14 mouse cellular contexts compared by ENCODE assay signal in genomic region chr4:131215682-131216081, GRCm38 (mm10).
DNase-seq lines count a peak whose midpoint lies in the region; ATAC-seq lines count a peak whose summit lies in the region.
"Had no signal": no experiment of that assay in that cellular context is flagged by ENCODE, and none has a peak within 500 bp of the region (broad histone marks: within the 10 kb centered on the region; RNA-seq: fewer than 3 reads in every experiment).

No protein-coding gene starts in this region.

- H3K9me3 ChIP-seq in heart, embryonic 11.5 days (replicated peaks; ENCODE audit: control insufficient read depth, low read length) = peaks cover 2% of the 10 kb centered on the region; the same call in 1 of the 2 replicates
- no peaks in the 10 kb centered on the region for H3K9me3 ChIP-seq in midbrain, embryonic 11.5 days (ENCODE audit: control insufficient read depth, low read length)
- no peaks in the 10 kb centered on the region for H3K9me3 ChIP-seq in midbrain, embryonic 15.5 days
- H3K9me3 ChIP-seq: forebrain, embryonic 15.5 days; hindbrain, embryonic 15.5 days had no signal

- H3K4me3 ChIP-seq in heart, embryonic 11.5 days (ENCODE audit: low read depth, low read length) = no peak overlapping the region
- no peak overlapping the region for H3K4me3 ChIP-seq in midbrain, embryonic 11.5 days (ENCODE audit: low read depth, low read length)
- no peak overlapping the region for H3K4me3 ChIP-seq in midbrain, embryonic 15.5 days
- H3K4me3 ChIP-seq: forebrain, embryonic 15.5 days; heart, adult 2 months; heart, embryonic 10.5 days; hindbrain, embryonic 12.5 days; hindbrain, embryonic 15.5 days had no signal

- no peak for ATAC-seq in heart, embryonic 11.5 days (replicated peaks; ENCODE audit: insufficient number of reproducible peaks, low FRiP score, low TSS enrichment)
- ATAC-seq in midbrain, embryonic 11.5 days (ENCODE audit: low FRiP score) = no peak
- ATAC-seq in midbrain, embryonic 15.5 days (replicated peaks) = no peak
- ATAC-seq: forebrain, embryonic 15.5 days had no signal

- H3K9ac ChIP-seq in heart, embryonic 11.5 days (ENCODE audit: low read depth, low read length) = no peak overlapping the region
- no peak overlapping the region for H3K9ac ChIP-seq in midbrain, embryonic 11.5 days (ENCODE audit: low read length)
- no peak overlapping the region for H3K9ac ChIP-seq in midbrain, embryonic 15.5 days
- H3K9ac ChIP-seq: forebrain, embryonic 15.5 days; hindbrain, embryonic 12.5 days; hindbrain, embryonic 15.5 days had no signal

- H3K27ac ChIP-seq in heart, embryonic 11.5 days (ENCODE audit: low read depth, low read length) = no peak overlapping the region
- H3K27ac ChIP-seq in midbrain, embryonic 11.5 days (ENCODE audit: low read depth, low read length) = no peak overlapping the region
- no peak overlapping the region for H3K27ac ChIP-seq in midbrain, embryonic 15.5 days
- H3K27ac ChIP-seq: forebrain, embryonic 15.5 days; heart, adult 2 months; heart, embryonic 10.5 days; hindbrain, embryonic 12.5 days; hindbrain, embryonic 15.5 days had no signal

- WGBS in heart, embryonic 11.5 days (ENCODE audit: insufficient replicate concordance) = 78% methylated on average over 11 of the region's 11 CpGs
- WGBS in midbrain, embryonic 11.5 days = 89% methylated on average over 10 of the region's 11 CpGs
- WGBS in midbrain, embryonic 15.5 days = 93% methylated on average over 11 of the region's 11 CpGs

- 0 out of 2 replicates have a peak, but pooled peaks cover 2% of the 10 kb centered on the region for H3K4me1 ChIP-seq in heart, embryonic 11.5 days (ENCODE audit: control insufficient read depth, insufficient read depth, low read length)
- H3K4me1 ChIP-seq in midbrain, embryonic 11.5 days (ENCODE audit: control insufficient read depth, insufficient read depth, low read length) = no peaks in the 10 kb centered on the region
- H3K4me1 ChIP-seq in midbrain, embryonic 15.5 days = peaks cover 6% of the 10 kb centered on the region; the same call in 1 of the 2 replicates
- H3K4me1 ChIP-seq: hindbrain, embryonic 15.5 days had no signal

- no peaks in the 10 kb centered on the region for H3K36me3 ChIP-seq in heart, embryonic 11.5 days (ENCODE audit: control insufficient read depth, insufficient read depth, low read length)
- no peaks in the 10 kb centered on the region for H3K36me3 ChIP-seq in midbrain, embryonic 11.5 days (ENCODE audit: control insufficient read depth, insufficient read depth, low read length)
- H3K36me3 ChIP-seq in midbrain, embryonic 15.5 days (replicated peaks) = no peaks in the 10 kb centered on the region
- H3K36me3 ChIP-seq: forebrain, embryonic 15.5 days; heart, embryonic 10.5 days; hindbrain, embryonic 12.5 days; hindbrain, embryonic 15.5 days had no signal

- H3K4me2 ChIP-seq in heart, embryonic 11.5 days = no peak overlapping the region
- H3K4me2 ChIP-seq in midbrain, embryonic 11.5 days = no peak overlapping the region
- no peak overlapping the region for H3K4me2 ChIP-seq in midbrain, embryonic 15.5 days
- H3K4me2 ChIP-seq: forebrain, embryonic 15.5 days; hindbrain, embryonic 12.5 days; hindbrain, embryonic 15.5 days had no signal

- DNase-seq in heart, adult 11 months = peak; percentile 21
- DNase-seq in midbrain, embryonic 11.5 days (ENCODE audit: low spot score, missing footprints) = peak; percentile 31
- DNase-seq in ZHBTc4 (ENCODE audit: low read depth, low spot score) = peak; percentile 21
- DNase-seq in layer of hippocampus, adult 9-10 months (ENCODE audit: low spot score) = no peak
- DNase-seq: adrenal gland, adult 2 months; adrenal gland, postnatal 14 days; gastrocnemius, postnatal 25 days; heart, adult 2 months had no signal

- H3K27me3 ChIP-seq in heart, embryonic 11.5 days (ENCODE audit: control insufficient read depth, insufficient read depth, low read length) = no peaks in the 10 kb centered on the region
- H3K27me3 ChIP-seq in midbrain, embryonic 11.5 days (ENCODE audit: control insufficient read depth, insufficient read depth, low read length) = no peaks in the 10 kb centered on the region
- H3K27me3 ChIP-seq in midbrain, embryonic 15.5 days (replicated peaks) = no peaks in the 10 kb centered on the region
- H3K27me3 ChIP-seq: forebrain, embryonic 15.5 days; hindbrain, embryonic 12.5 days; hindbrain, embryonic 15.5 days had no signal
